Mouse (Mus musculus) liver, embryonic 14.5 days (tissue): Measurements from ENCODE around the gene Grid2. TPM values are rescaled to one million over a fixed set of nuclear protein-coding genes. Genes with fewer than 3 reads are reported as not detected.

ENCODE experiments used
- ATAC-seq: fragments of 200-750 bp; cut with Nextera tagmentation; 2 replicates; pipeline ENCODE4 v1.8.0; 2017; ENCODE audit warnings: moderate number of reproducible peaks, mild to moderate bottlenecking, moderate library complexity; ENCODE audit not compliant: insufficient read depth
- DNase-seq, 3 experiments: peaks; one replicate each; pipeline ENCODE4 v3.0.0-alpha.2; 2012 to 2013; ENCODE audit warnings: low read depth in 3 of 3, low spot score in 3 of 3
- H3K27ac ChIP-seq: fragments of 300-500 bp; sonication (generic); 2 replicates; pipeline ENCODE4 v1.5.1; 2014; ENCODE audit warnings: moderate library complexity, mild to moderate bottlenecking, control low read depth, inconsistent platforms
- H3K27me3 ChIP-seq: fragments of 300-500 bp; sonication (generic); 2 replicates; pipeline ENCODE4 v1.6.1; 2014; ENCODE audit warnings: mild to moderate bottlenecking, low read length, moderate library complexity; ENCODE audit not compliant: control insufficient read depth, insufficient read depth
- H3K36me3 ChIP-seq: fragments of 300-500 bp; sonication (generic); replicated peaks from 2 replicates; pipeline ENCODE4 v1.6.1; 2014; ENCODE audit warnings: low read depth; ENCODE audit not compliant: control insufficient read depth, insufficient read depth
- H3K4me1 ChIP-seq, 2 experiments: fragments of 200-500 bp in 1 of 2; fragments of 300-500 bp in 1 of 2; sonication (generic) in 1 of 2; replicated peaks; 2 replicates each; pipeline ENCODE4 v1.6.1; 2012 to 2014; ENCODE audit warnings: antibody characterized with exemption in 1 of 2, inconsistent platforms in 1 of 2, low read length in 1 of 2; ENCODE audit not compliant: control insufficient read depth in 2 of 2, insufficient read depth in 2 of 2
- H3K4me2 ChIP-seq: fragments of 300-500 bp; sonication (generic); 2 replicates; pipeline ENCODE4 v1.6.1; 2014; ENCODE audit warnings: low read depth, mild to moderate bottlenecking, control low read depth, moderate library complexity
- H3K4me3 ChIP-seq, 2 experiments: fragments of 200-500 bp in 1 of 2; fragments of 300-500 bp in 1 of 2; sonication (generic) in 1 of 2; 2 replicates each; pipeline ENCODE4 v1.5.1; 2012 to 2014; ENCODE audit warnings: low read depth in 2 of 2, low read length in 2 of 2, mild to moderate bottlenecking in 2 of 2, control low read depth in 1 of 2, inconsistent platforms in 1 of 2, moderate library complexity in 1 of 2; ENCODE audit not compliant: insufficient read depth in 1 of 2
- H3K9ac ChIP-seq: fragments of 300-500 bp; sonication (generic); replicated peaks from 2 replicates; pipeline ENCODE4 v1.6.1; 2014; ENCODE audit warnings: mild to moderate bottlenecking, control low read depth, moderate library complexity
- H3K9me3 ChIP-seq: fragments of 300-500 bp; sonication (generic); 2 replicates; pipeline ENCODE4 v1.6.1; 2016; ENCODE audit warnings: low read length, mixed read lengths; ENCODE audit not compliant: control insufficient read depth
- CTCF ChIP-seq: IDR thresholded peaks from 2 replicates; pipeline ENCODE4 v1.5.1; 2016; ENCODE audit warnings: antibody characterized with exemption, low read depth, control low read depth
- EP300 ChIP-seq: IDR thresholded peaks from 2 replicates; pipeline ENCODE4 v1.6.1; 2016; ENCODE audit warnings: antibody characterized with exemption, low read depth
- WGBS: fragments of 180-500 bp; shearing (Covaris S2); extraction: QIAGEN DNeasy Blood & Tissue Kit; methylation state at CpG from one replicate; pipeline ENCODE4 v1.1.7; 2014; ENCODE audit not compliant: insufficient replicate concordance; 5-methylcytosine and 5-hydroxymethylcytosine counted together
- polyA plus RNA-seq, 2 experiments: library from polyadenylated mRNA; depleted of rRNA in 1 of 2; stranded (reverse) in 1 of 2; unstranded in 1 of 2; fragments of >200 nt; fragmentation: Nextera tagmentation in 1 of 2; extraction: Ambion mirVana in 1 of 2; gene quantifications; 2 replicates each; pipeline versions ENCODE4 v1.2.1 to v1.2.3; 2012 to 2014

Grid2 gene
- polyA plus RNA-seq, 2 experiments: not detected

- 55% methylated on average over 1 of the region's 1 CpGs for WGBS
- TF ChIP-seq EP300 (no peak), CTCF (no peak)
- no peak for ATAC-seq
Measured at GRCm38 (mm10) chr6:64240526-64240925, 984.9 kb downstream of the Grid2 start.

GRCm38 (mm10) chr6:64245951-64246350, 990.3 kb downstream of the Grid2 start:
- Histone ChIP-seq H3K4me1 (no peaks in the 10 kb centered on the region), H3K9me3 (no peaks in the 10 kb centered on the region), H3K4me3 (no peak overlapping the region), H3K27ac (no peak overlapping the region), H3K36me3 (no peaks in the 10 kb centered on the region), H3K9ac (no peak overlapping the region), H3K4me2 (no peak overlapping the region), H3K27me3 (no peaks in the 10 kb centered on the region)
- DNase-seq (no peak), ATAC-seq (no peak)
- no peak for TF ChIP-seq CTCF
- no peak for TF ChIP-seq EP300
- WGBS: 52% methylated on average over 1 of the region's 1 CpGs

More at GRCm38 (mm10) chr6:64240526-64240925, 984.9 kb downstream of the Grid2 start:
- H3K27me3 ChIP-seq: no peaks in the 10 kb centered on the region
- H3K4me1 ChIP-seq: no peaks in the 10 kb centered on the region
- no peaks in the 10 kb centered on the region for H3K9me3 ChIP-seq
- no peak overlapping the region for H3K27ac ChIP-seq
- no peak overlapping the region for H3K4me2 ChIP-seq
- no peak for DNase-seq
- no peak overlapping the region for H3K9ac ChIP-seq
- no peaks in the 10 kb centered on the region for H3K36me3 ChIP-seq
- H3K4me3 ChIP-seq: no peak overlapping the region

GRCm38 (mm10) chr6:64251041-64251440, 995.4 kb downstream of the Grid2 start:
- no peaks in the 10 kb centered on the region for H3K27me3 ChIP-seq
- H3K27ac ChIP-seq: no peak overlapping the region
- no peaks in the 10 kb centered on the region for H3K4me1 ChIP-seq
- H3K4me2 ChIP-seq: no peak overlapping the region
- H3K36me3 ChIP-seq: no peaks in the 10 kb centered on the region
- H3K9me3 ChIP-seq: no peaks in the 10 kb centered on the region
- 53% methylated on average over 1 of the region's 1 CpGs for WGBS
- ATAC-seq (no peak), DNase-seq (no peak)
- H3K4me3 ChIP-seq: no peak overlapping the region
- no peak for TF ChIP-seq CTCF
- no peak for TF ChIP-seq EP300
- H3K9ac ChIP-seq: no peak overlapping the region

DNA sequence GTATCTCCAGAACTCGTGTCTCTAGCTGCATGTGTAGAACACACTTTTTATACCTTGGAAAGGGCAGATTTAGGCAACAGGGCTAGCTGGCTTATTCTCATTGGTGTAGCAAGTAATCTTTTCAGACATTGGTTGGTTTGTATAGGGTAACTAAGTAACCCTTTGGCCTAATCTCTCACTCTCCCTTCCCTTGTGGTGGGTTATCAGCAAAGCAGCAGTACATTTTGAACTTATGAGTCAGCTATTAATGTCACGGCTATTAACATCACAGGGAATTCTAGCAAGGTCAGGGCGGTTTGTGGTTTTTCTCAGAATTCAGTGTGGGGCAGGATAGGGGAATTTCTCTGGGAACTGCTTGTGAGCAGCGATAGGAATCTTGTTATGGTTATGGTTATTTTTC, 1007.8 kb downstream of the Grid2 start:
- no peaks in the 10 kb centered on the region for H3K4me1 ChIP-seq
- H3K27ac ChIP-seq: no peak overlapping the region
- ATAC-seq (no peak), DNase-seq (no peak)
- H3K9me3 ChIP-seq: no peaks in the 10 kb centered on the region
- H3K36me3 ChIP-seq: no peaks in the 10 kb centered on the region
- WGBS: 50% methylated on average over 4 of the region's 4 CpGs
- no peaks in the 10 kb centered on the region for H3K27me3 ChIP-seq
- no peak overlapping the region for H3K4me3 ChIP-seq
- no peak overlapping the region for H3K4me2 ChIP-seq
- H3K9ac ChIP-seq: no peak overlapping the region
- TF ChIP-seq EP300 (no peak), CTCF (no peak)

DNA sequence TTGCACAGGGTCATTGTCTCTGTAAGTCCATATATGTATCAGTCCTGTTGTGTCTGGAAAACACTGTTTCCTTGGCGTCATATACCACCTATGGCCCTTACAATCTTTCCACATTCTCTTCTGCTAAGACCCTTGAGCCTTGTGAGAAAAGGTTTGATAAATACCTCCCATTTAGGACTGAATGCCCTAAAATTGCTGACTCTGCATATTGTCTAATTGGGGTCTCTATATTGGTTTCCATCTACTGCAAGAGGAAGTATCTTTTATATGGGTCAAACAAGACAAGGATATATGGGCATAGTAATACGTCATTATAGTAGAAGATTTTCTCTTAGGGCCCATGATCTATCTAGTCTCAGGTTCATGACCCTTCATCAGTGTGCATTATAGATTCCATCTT, 1008.5 kb downstream of the Grid2 start:
- H3K9me3 ChIP-seq: no peaks in the 10 kb centered on the region
- no peak overlapping the region for H3K4me2 ChIP-seq
- no peaks in the 10 kb centered on the region for H3K4me1 ChIP-seq
- no peak overlapping the region for H3K27ac ChIP-seq
- no peaks in the 10 kb centered on the region for H3K27me3 ChIP-seq
- WGBS: 59% methylated on average over 2 of the region's 2 CpGs
- DNase-seq (no peak), ATAC-seq (no peak)
- H3K9ac ChIP-seq: no peak overlapping the region
- TF ChIP-seq EP300 (no peak), CTCF (no peak)
- H3K4me3 ChIP-seq: no peak overlapping the region
- no peaks in the 10 kb centered on the region for H3K36me3 ChIP-seq
